Mouse (Mus musculus) kidney, adult 2 months (tissue): ENCODE results near the gene Vat1l. TPM values are rescaled to one million over a fixed set of nuclear protein-coding genes. Genes with fewer than 3 reads are reported as not detected.

Experiments used
- DNase-seq: peaks from one replicate; pipeline ENCODE4 v3.0.0; 2021
- H3K27ac ChIP-seq: fragments of 200-500 bp; 2 replicates; pipeline ENCODE4 v1.5.1; 2012; ENCODE audit warnings: low read depth, low read length, control low read depth, inconsistent platforms; ENCODE audit not compliant: insufficient read depth
- H3K27me3 ChIP-seq: fragments of 200-500 bp; replicated peaks from 2 replicates; pipeline ENCODE4 v1.6.1; 2012; ENCODE audit warnings: mild to moderate bottlenecking, moderate library complexity, low read length, inconsistent platforms; ENCODE audit not compliant: control insufficient read depth, insufficient read depth
- H3K36me3 ChIP-seq: fragments of 200-500 bp; 2 replicates; pipeline ENCODE4 v1.6.1; 2012; ENCODE audit warnings: mild to moderate bottlenecking, moderate library complexity, low read length, inconsistent platforms; ENCODE audit not compliant: control insufficient read depth, insufficient read depth
- H3K4me1 ChIP-seq: fragments of 200-500 bp; 2 replicates; pipeline ENCODE4 v1.6.1; 2011; ENCODE audit warnings: low read length; ENCODE audit not compliant: control insufficient read depth, insufficient read depth
- H3K4me3 ChIP-seq: fragments of 200-500 bp; 2 replicates; pipeline ENCODE4 v1.5.1; 2011; ENCODE audit warnings: mild to moderate bottlenecking, low read depth, low read length, control low read depth; ENCODE audit not compliant: insufficient read depth
- CTCF ChIP-seq: fragments of 200-500 bp; conservative IDR thresholded peaks from 2 replicates; pipeline ENCODE4 v1.5.1; 2011; ENCODE audit warnings: low read depth, mild to moderate bottlenecking, control low read depth, low read length, moderate library complexity, mixed read lengths; ENCODE audit not compliant: insufficient read depth, insufficient read length
- POLR2A ChIP-seq: fragments of 200-500 bp; IDR thresholded peaks from one replicate; pipeline ENCODE4 v1.6.1; 2011; ENCODE audit warnings: low read depth, low read length, control low read depth
- WGBS: fragments of 180-500 bp; shearing (Covaris S2); methylation state at CpG from one replicate; pipeline ENCODE4 v1.1.7; 2018; 5-methylcytosine and 5-hydroxymethylcytosine counted together
- polyA plus RNA-seq: library from polyadenylated mRNA; depleted of rRNA; stranded (reverse); fragments of >200 nt; gene quantifications from 2 replicates; pipeline ENCODE4 v1.2.3, GENCODE M21; 2012

Gene Vat1l
- polyA plus RNA-seq, 1 experiment = 1.3 TPM

DNA sequence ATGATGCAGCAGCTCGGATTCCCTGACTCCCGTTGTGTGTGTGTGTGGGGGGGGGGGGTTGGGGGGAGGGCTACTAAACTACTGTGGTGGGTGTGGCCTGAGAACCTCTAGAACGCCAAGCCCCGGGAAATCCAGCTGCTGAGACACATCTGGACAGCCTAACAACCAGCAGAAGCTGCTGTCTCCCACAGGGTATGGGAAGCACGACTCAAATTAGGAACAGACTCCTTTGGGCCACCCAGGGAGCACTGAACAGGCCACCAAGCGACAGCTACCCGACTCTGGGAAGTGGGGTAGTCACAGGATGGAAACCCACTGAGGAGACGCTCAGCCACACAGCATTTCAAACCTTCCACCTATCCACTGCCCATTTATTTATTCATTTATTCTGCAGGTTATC is 158.2 kb downstream of the Vat1l start:
- no peak for DNase-seq
- Histone ChIP-seq H3K27ac (no peak overlapping the region), H3K4me3 (no peak overlapping the region), H3K36me3 (no peaks in the 10 kb centered on the region), H3K27me3 (no peaks in the 10 kb centered on the region), H3K4me1 (no peaks in the 10 kb centered on the region)
- TF ChIP-seq POLR2A = no peak
- no peak for TF ChIP-seq CTCF
- WGBS = 56% methylated on average over 8 of the region's 8 CpGs

DNA sequence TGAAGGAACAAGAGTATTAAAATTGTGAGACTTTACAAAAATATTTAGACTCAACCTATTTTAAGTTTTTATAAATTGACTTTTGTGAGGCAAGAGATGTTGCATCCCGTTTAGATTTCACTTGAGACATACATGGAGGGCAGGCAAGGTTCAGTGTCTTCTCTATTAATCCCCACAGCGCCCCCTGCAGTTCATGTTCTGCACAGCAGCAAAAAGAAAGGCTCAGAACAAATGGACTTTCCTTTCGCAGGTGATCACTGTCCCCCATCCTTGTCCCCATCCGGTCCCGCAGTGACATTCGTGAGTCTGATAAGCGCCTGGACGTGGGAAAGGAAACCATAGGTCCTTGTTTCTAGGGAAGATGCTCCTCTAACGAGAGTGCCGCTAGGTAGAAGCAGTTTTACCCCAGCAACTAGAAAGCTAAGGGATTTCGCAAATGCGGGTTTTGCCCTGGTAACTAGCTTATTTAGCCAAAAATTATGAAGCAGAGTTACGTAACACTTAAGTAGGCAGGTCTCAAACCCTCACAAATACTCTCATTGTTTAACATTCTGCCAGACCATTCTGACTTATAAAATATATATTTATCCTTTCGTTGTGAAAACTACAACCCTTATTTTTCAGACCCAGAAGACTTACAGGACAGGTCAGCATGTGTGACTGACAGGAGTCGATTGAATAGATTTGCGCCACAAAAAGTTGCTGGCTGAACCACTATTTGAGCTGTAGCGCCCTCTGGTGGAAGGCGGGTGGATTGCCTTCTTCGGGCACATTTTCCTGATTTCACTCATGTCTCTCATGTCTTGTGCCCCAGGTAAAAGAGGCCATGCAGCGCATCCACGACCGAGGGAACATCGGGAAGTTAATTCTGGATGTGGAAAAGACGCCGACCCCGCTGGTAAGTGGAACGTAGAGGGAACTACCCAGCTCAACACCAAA is 163.9 kb downstream of the Vat1l start:
- Histone ChIP-seq H3K4me1 (no peaks in the 10 kb centered on the region), H3K4me3 (no peak overlapping the region), H3K27me3 (no peaks in the 10 kb centered on the region), H3K36me3 (no peaks in the 10 kb centered on the region), H3K27ac (no peak overlapping the region)
- peak; percentile 65 for DNase-seq
- TF ChIP-seq POLR2A (no peak), CTCF (peak; percentile 92)
- WGBS = 33% methylated on average over 27 of the region's 27 CpGs

DNA sequence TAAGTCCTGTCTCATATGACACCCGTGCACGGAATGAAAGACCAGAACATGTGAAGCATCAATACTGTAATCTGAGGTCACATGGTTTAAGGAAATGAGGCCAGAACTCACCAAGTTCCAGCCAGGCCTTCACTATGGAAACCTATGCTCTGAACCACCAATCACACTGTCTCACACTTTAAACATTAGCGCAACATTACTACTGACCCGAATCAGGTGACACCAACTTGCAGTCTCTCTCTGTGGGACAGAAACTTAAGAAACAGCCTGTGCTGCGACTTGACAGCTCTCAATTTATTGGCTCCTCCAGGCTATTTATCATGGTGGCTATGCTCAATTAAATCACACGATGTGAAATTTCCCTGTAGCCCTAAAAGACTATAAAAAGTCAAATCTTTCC is 169.0 kb downstream of the Vat1l start:
- no peaks in the 10 kb centered on the region for H3K4me1 ChIP-seq
- H3K27ac ChIP-seq = no peak overlapping the region
- WGBS = 30% methylated on average over 6 of the region's 6 CpGs
- H3K27me3 ChIP-seq = no peaks in the 10 kb centered on the region
- H3K4me3 ChIP-seq = no peak overlapping the region
- no peaks in the 10 kb centered on the region for H3K36me3 ChIP-seq
- no peak for DNase-seq
- TF ChIP-seq POLR2A (no peak), CTCF (no peak)

DNA sequence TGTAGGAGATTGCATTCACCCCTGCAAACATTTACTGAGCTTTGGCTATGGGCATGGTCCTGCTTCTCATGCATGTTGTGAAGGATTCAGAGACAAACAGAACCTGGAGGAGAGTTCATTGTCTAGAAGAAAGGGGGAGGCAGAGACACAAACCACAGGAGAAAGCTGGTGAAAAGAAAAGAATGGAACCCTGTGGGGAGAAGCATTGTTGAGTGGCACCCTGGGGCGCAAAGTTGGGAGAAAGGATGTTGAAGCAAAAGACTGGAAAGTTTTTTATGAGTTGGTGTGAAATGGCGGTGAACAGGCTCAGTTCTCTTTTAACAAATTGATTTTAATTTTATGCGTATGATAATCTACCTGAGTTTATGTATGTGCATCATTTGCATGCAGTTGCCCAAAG is 178.8 kb downstream of the Vat1l start:
- no peak for DNase-seq
- Histone ChIP-seq H3K4me1 (no peaks in the 10 kb centered on the region), H3K27ac (no peak overlapping the region), H3K4me3 (no peak overlapping the region), H3K27me3 (no peaks in the 10 kb centered on the region; the same call in 1 of the 2 replicates), H3K36me3 (no peaks in the 10 kb centered on the region)
- TF ChIP-seq CTCF = no peak
- TF ChIP-seq POLR2A = no peak
- 90% methylated on average over 3 of the region's 3 CpGs for WGBS

DNA sequence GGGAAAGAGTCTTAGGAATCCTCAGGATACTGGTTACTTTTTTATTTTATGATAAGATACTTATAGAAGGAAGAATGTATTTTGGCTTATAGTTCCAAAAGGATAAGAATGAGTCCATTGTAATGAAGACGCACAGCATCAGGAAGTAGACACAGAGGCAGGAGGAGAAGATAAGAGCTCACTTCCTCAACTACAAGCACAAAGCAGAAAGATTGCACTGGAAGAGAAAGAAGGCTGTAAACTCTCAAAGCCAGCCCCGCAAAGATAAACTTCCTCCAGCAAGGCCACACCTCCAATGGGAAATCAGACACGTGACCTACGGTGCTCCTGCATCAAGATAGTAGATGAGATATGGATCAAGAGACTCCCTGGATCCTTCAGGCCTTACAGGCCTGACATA is 182.1 kb downstream of the Vat1l start:
- DNase-seq = no peak
- Histone ChIP-seq H3K27me3 (no peaks in the 10 kb centered on the region; the same call in 1 of the 2 replicates), H3K27ac (no peak overlapping the region), H3K4me3 (no peak overlapping the region), H3K4me1 (no peaks in the 10 kb centered on the region), H3K36me3 (no peaks in the 10 kb centered on the region)
- WGBS = 59% methylated on average over 4 of the region's 4 CpGs
- TF ChIP-seq POLR2A = no peak
- TF ChIP-seq CTCF = no peak

DNA sequence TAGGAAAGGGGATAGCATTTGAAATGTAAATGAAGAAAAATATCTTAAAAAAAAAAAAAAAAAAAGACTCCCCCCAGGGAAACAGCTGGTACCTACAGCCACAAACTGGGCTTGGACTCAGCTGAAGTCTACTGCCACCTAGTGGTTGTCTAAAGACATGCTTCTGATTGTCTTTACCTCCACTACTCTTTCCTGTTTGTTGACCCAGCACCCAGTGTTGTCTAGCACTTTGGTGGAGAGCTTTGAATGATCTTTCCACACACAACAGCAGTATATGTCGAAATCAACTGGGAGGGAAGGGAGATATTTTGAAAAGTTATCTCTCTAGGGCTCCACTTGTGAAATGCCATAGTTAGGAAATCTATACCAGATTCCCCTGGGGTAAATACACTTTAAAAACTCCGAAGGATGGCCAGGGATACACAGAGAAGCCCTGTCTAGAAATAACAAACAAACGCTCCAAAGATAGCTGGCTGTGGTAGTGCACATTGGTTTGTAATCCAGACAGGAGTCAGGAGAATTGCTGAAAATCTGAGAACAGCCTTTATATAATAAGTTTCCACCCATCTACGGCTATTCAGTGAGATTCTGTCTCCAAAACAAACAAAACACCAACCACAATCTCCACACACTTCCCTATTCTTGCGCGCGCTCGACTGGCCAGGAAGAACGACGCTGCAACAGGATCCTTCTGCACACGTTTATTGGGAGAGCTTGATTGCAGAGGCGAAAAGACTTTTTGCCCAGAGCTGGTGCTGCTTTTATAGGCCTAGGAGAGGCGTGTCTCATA is 185.2 kb downstream of the Vat1l start:
- Histone ChIP-seq H3K4me1 (no peaks in the 10 kb centered on the region), H3K27me3 (no peaks in the 10 kb centered on the region; the same call in 1 of the 2 replicates), H3K36me3 (no peaks in the 10 kb centered on the region), H3K4me3 (no peak overlapping the region), H3K27ac (no peak overlapping the region)
- peak; percentile 5 for DNase-seq
- no peak for TF ChIP-seq POLR2A
- peak; percentile 48 for TF ChIP-seq CTCF
- 59% methylated on average over 12 of the region's 13 CpGs for WGBS

DNA sequence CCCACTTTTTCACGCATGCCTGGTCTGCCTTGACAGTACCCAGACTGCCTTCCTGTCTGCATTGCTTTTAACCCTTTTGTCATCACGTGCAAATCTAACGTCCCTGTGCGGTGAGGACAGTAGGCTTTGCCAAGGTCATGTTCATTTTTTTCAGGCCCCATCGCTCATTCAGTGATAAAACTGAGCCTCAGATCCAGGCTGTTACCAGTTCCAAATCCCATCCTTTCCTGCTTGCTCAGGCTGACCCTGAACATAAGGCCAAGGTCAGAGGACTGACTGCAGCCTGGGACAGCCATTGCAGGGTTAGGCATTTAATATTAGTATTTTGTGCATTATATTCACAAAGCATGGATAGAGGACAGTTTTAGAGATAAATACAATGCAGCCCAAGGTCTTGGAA is 192.9 kb downstream of the Vat1l start:
- Histone ChIP-seq H3K36me3 (no peaks in the 10 kb centered on the region), H3K27me3 (no peaks in the 10 kb centered on the region), H3K27ac (no peak overlapping the region), H3K4me3 (no peak overlapping the region), H3K4me1 (no peaks in the 10 kb centered on the region)
- WGBS = 85% methylated on average over 5 of the region's 5 CpGs
- TF ChIP-seq POLR2A = no peak
- no peak for TF ChIP-seq CTCF
- no peak for DNase-seq
